Mouse (Mus musculus) embryo, embryonic 9.5 days (tissue): ENCODE measurements around the gene Cntnap2.
A peak's percentile ranks its signal among the peaks of the same experiment; 100 is the strongest.

Experiments used
- DNase-seq: peaks from one replicate; pipeline ENCODE4 v3.0.0-alpha.2; 2017; ENCODE audit errors: extremely low spot score

Cntnap2 gene

GRCm38 (mm10) chr6:46675621-46676020 lies 1616.5 kb downstream of the Cntnap2 start:
- no peak for DNase-seq

- DNase-seq, result no peak
Observed at GRCm38 (mm10) chr6:46696187-46696586, 1637.0 kb downstream of the Cntnap2 start.

- DNase-seq, result no peak
Observed at GRCm38 (mm10) chr6:46699343-46699742, 1640.2 kb downstream of the Cntnap2 start.

- no peak for DNase-seq
Observed at GRCm38 (mm10) chr6:46704293-46705170, 1645.4 kb downstream of the Cntnap2 start.

- DNase-seq, result no peak
Observed at GRCm38 (mm10) chr6:46705926-46706325, 1646.8 kb downstream of the Cntnap2 start.

- DNase-seq, result no peak
Observed at GRCm38 (mm10) chr6:46716576-46716975, 1657.4 kb downstream of the Cntnap2 start.

GRCm38 (mm10) chr6:46733794-46734193 lies 1674.6 kb downstream of the Cntnap2 start:
- no peak for DNase-seq

- no peak for DNase-seq
Observed at GRCm38 (mm10) chr6:46748448-46748847, 1689.3 kb downstream of the Cntnap2 start.

GRCm38 (mm10) chr6:46763481-46763880 lies 1704.3 kb downstream of the Cntnap2 start:
- DNase-seq, result peak; percentile 22

GRCm38 (mm10) chr6:46774529-46774928 lies 1715.4 kb downstream of the Cntnap2 start:
- DNase-seq, result no peak

- no peak for DNase-seq
Observed at GRCm38 (mm10) chr6:46802264-46803110, 1743.3 kb downstream of the Cntnap2 start.

GRCm38 (mm10) chr6:46856635-46857034 lies 1797.5 kb downstream of the Cntnap2 start:
- no peak for DNase-seq

GRCm38 (mm10) chr6:46861076-46861475 lies 1801.9 kb downstream of the Cntnap2 start:
- DNase-seq, result peak; percentile 2

- DNase-seq, result no peak
Observed at GRCm38 (mm10) chr6:46866317-46866716, 1807.2 kb downstream of the Cntnap2 start.

- DNase-seq, result no peak
Observed at GRCm38 (mm10) chr6:46886230-46886629, 1827.1 kb downstream of the Cntnap2 start.

GRCm38 (mm10) chr6:46909167-46909566 lies 1850.0 kb downstream of the Cntnap2 start:
- DNase-seq, result no peak

GRCm38 (mm10) chr6:46918701-46919274 lies 1859.6 kb downstream of the Cntnap2 start:
- no peak for DNase-seq

- DNase-seq, result no peak
Observed at GRCm38 (mm10) chr6:46919973-46920372, 1860.8 kb downstream of the Cntnap2 start.

- DNase-seq, result no peak
Observed at GRCm38 (mm10) chr6:46924709-46925108, 1865.6 kb downstream of the Cntnap2 start.

- no peak for DNase-seq
Observed at GRCm38 (mm10) chr6:46945703-46946102, 1886.5 kb downstream of the Cntnap2 start.

- DNase-seq, result peak; percentile 79
Observed at GRCm38 (mm10) chr6:46961022-46961686, 1902.0 kb downstream of the Cntnap2 start.

- no peak for DNase-seq
Observed at GRCm38 (mm10) chr6:46963261-46963660, 1904.1 kb downstream of the Cntnap2 start.
